Mouse (Mus musculus): ENCODE measurements around the gene Creb3l1.
A peak's percentile ranks its signal among the peaks of the same experiment; 100 is the strongest.

- TF ChIP-seq CTCF (IDR thresholded peaks at IDR 0.05; ENCODE audit: low read depth) (peak; percentile 57), EP300 (IDR thresholded peaks at IDR 0.05; ENCODE audit: low read depth) (no peak)
Measured at GRCm38 (mm10) chr2:92006983-92007921, 17.1 kb downstream of the Creb3l1 start.

Data from heart, postnatal 0 days (tissue).